Mouse (Mus musculus) cerebellum, adult 8-10 months (tissue): ENCODE data around the gene B3galt1.

Source experiments
- DNase-seq: peaks from one replicate; pipeline ENCODE4 v3.0.0; 2022

B3galt1 gene

GRCm38 (mm10) chr2:68079426-68080360 is 514.0 kb downstream of the B3galt1 start:
- no peak for DNase-seq

DNA sequence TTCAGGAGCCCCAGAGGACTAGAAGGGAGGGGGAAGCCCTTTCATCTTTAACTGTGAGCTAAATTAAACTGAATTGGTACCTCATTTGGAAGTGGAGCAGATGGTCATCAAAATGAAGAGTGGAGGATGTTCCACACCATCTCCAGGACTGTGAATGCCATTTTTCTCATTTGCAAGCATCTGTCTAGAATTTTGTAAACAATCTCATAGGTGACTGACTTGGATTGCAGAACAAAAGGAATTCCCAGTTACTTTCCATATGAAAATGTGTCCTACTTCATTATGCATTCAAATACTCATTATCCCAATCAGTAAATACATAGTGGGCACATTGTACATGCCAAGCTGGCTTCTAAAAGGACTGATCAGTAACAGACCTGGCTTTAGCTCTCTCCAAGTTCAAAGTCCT is 515.2 kb downstream of the B3galt1 start:
- no peak for DNase-seq

GRCm38 (mm10) chr2:68084483-68084882 is 518.8 kb downstream of the B3galt1 start:
- DNase-seq, result no peak

GRCm38 (mm10) chr2:68086101-68086500 is 520.4 kb downstream of the B3galt1 start:
- no peak for DNase-seq

DNA sequence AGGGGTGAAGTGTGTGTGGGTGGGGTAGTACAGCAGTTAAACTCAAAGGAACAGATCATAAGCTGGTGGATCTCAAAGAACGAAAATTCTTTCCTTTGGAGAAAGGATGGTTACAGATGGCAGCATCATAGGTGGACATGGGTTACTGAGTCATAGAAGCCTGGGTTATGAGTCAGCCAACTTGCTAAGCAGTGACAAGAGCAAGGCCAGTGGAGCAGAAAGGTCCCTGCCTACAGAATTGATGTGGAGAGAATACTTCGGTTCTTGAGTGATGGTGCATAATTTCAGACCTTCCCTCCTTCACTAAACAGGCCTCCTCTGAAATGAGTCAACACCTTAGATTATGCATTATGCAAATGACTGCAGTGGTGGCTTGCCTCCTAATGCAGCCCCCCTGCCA is 525.9 kb downstream of the B3galt1 start:
- DNase-seq, result no peak

GRCm38 (mm10) chr2:68104641-68105040 is 539.0 kb downstream of the B3galt1 start:
- DNase-seq, result no peak

GRCm38 (mm10) chr2:68118076-68118475 is 552.4 kb downstream of the B3galt1 start:
- no peak for DNase-seq

DNA sequence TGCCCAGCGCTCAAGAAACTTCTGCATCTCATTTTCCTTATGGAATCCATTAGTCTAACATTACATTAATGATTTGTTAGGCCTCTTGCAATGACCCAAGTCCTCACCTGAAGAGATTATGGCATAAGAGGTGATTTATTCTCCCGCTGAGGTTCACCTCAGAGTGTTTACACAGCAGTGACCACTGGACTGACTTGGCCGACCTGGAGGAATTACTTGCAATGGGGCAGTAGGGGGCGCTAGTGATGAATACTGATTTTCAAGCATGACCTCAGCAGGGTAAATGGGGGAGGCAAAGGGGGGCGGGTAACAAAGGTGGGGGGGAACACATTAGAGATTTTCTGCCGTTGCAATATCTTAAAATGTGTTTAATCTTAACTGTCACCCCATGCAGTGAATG is 559.1 kb downstream of the B3galt1 start:
- no peak for DNase-seq

DNA sequence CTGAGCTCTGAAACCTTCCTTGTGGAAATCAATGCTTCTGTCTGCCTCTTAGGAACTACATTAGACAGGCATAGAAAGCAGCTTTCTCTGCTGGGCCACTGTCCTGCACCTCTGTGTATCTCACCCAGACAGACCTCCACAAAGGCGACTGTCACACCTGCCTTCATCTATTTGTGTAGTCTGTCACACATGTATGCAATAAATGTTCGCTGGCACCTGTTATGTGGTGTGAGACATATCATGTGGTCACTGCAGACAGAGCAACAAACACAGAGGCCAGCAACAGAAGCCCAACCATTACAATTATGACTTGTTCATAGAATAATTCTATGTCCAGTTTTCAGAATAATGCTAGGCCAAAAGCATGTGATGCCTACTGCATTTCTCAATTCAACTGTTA is 575.4 kb downstream of the B3galt1 start:
- no peak for DNase-seq

GRCm38 (mm10) chr2:68143292-68143691 is 577.6 kb downstream of the B3galt1 start:
- no peak for DNase-seq

DNA sequence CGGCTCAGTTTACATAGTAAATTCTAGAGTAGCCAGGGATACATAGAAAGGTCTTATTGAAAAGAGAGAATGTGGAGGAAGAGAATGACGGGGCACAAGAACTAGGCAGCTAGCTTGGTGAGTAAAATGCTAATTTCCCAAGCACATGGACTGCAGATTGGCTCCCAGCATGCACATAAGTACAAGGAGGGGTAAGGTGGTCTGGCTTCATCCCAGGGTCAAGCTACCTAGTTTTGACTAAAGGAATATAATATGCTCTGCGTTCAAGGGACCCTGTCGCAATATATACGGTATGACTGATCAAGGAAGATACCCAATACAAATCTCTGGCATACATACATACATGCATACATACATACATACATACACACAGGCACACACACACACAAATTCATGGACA is 594.1 kb downstream of the B3galt1 start:
- DNase-seq, result no peak

GRCm38 (mm10) chr2:68160566-68160965 is 594.9 kb downstream of the B3galt1 start:
- no peak for DNase-seq

DNA sequence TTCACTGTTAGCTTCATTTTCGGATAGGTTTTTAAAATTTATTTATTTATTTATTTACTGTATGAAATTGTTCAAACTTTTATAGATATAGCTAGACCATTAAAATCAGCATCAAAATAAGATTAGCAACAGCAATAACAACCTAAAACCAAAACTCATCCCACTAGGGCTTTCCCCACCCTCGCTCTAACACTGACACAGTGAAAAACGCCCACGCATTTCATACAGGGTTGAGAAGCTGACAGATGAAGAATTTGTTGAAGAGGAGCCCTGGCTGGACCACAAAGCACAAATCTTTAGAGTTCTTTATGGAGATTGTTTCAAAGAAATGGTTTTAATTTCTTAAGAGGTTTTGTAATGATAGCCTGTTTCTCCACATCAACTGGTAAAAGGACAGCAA is 596.3 kb downstream of the B3galt1 start:
- no peak for DNase-seq

- DNase-seq, result no peak
These were observed 605.6 kb downstream of the B3galt1 start for GRCm38 (mm10) chr2:68171306-68171705.
